Mouse (Mus musculus): ENCODE data around the gene Mrpl10. TPM values are rescaled to one million over a fixed set of nuclear protein-coding genes. Genes with fewer than 3 reads are reported as not detected.

Mrpl10 gene
- 15.2 and 17.0 TPM in 2 replicates for total RNA-seq (2017)

GRCm38 (mm10) chr11:97041022-97041899 lies at the start of gene Mrpl10, which contains the start of gene Lrrc46:
Gene Mrpl10, plus strand, starts transcription at chr11:97041560.
Gene Lrrc46, minus strand, starts transcription at chr11:97041407.
- peak; percentile 90 for ATAC-seq (replicated peaks; ENCODE audit: low read depth, poor library complexity, severe bottlenecking)

GRCm38 (mm10) chr11:96992722-96993311 lies 48.5 kb upstream of the Mrpl10 start:
- ATAC-seq (replicated peaks; ENCODE audit: low read depth, poor library complexity, severe bottlenecking), result peak; percentile 81

- ATAC-seq (replicated peaks; ENCODE audit: low read depth, poor library complexity, severe bottlenecking), result no peak
Measured at GRCm38 (mm10) chr11:96995031-96995430, 46.3 kb upstream of the Mrpl10 start.

- no peak for ATAC-seq (replicated peaks; ENCODE audit: low read depth, poor library complexity, severe bottlenecking)
Measured at GRCm38 (mm10) chr11:96995836-96996772, 45.3 kb upstream of the Mrpl10 start.

- no peak for ATAC-seq (replicated peaks; ENCODE audit: low read depth, poor library complexity, severe bottlenecking)
Measured at GRCm38 (mm10) chr11:96996773-96997379, 44.5 kb upstream of the Mrpl10 start.

- ATAC-seq (replicated peaks; ENCODE audit: low read depth, poor library complexity, severe bottlenecking), result no peak
Measured at GRCm38 (mm10) chr11:96997380-96997956, 43.9 kb upstream of the Mrpl10 start.

GRCm38 (mm10) chr11:97003170-97003569 lies 38.2 kb upstream of the Mrpl10 start:
- ATAC-seq (replicated peaks; ENCODE audit: low read depth, poor library complexity, severe bottlenecking), result peak; percentile 40; the same call in 1 of the 2 replicates

GRCm38 (mm10) chr11:97007093-97007794 lies 34.1 kb upstream of the Mrpl10 start:
- no peak for ATAC-seq (replicated peaks; ENCODE audit: low read depth, poor library complexity, severe bottlenecking)

GRCm38 (mm10) chr11:97009198-97009790 lies 32.1 kb upstream of the Mrpl10 start:
- 0 out of 2 replicates have a peak, but pooled peaks have one; percentile 18 for ATAC-seq (replicated peaks; ENCODE audit: low read depth, poor library complexity, severe bottlenecking)

- no peak for ATAC-seq (replicated peaks; ENCODE audit: low read depth, poor library complexity, severe bottlenecking)
Measured at GRCm38 (mm10) chr11:97013121-97013670, 28.2 kb upstream of the Mrpl10 start, which contains the start of gene Sp6. Gene Sp6, plus strand, starts transcription at chr11:97013394.

GRCm38 (mm10) chr11:97017696-97018582 lies 23.4 kb upstream of the Mrpl10 start:
- no peak for ATAC-seq (replicated peaks; ENCODE audit: low read depth, poor library complexity, severe bottlenecking)

GRCm38 (mm10) chr11:97018583-97019344 lies 22.6 kb upstream of the Mrpl10 start:
- no peak for ATAC-seq (replicated peaks; ENCODE audit: low read depth, poor library complexity, severe bottlenecking)

- ATAC-seq (replicated peaks; ENCODE audit: low read depth, poor library complexity, severe bottlenecking), result no peak
Measured at GRCm38 (mm10) chr11:97019345-97019708, 22.0 kb upstream of the Mrpl10 start.

- no peak for ATAC-seq (replicated peaks; ENCODE audit: low read depth, poor library complexity, severe bottlenecking)
Measured at GRCm38 (mm10) chr11:97021121-97021765, 20.1 kb upstream of the Mrpl10 start.

GRCm38 (mm10) chr11:97021873-97022484 lies 19.4 kb upstream of the Mrpl10 start:
- peak; percentile 45 for ATAC-seq (replicated peaks; ENCODE audit: low read depth, poor library complexity, severe bottlenecking)

- ATAC-seq (replicated peaks; ENCODE audit: low read depth, poor library complexity, severe bottlenecking), result no peak
Measured at GRCm38 (mm10) chr11:97024977-97025376, 16.4 kb upstream of the Mrpl10 start.
